Mouse (Mus musculus): Measurements from ENCODE around the gene Chrd. TPM values are rescaled to one million over a fixed set of nuclear protein-coding genes. Genes with fewer than 3 reads are reported as not detected.

Chrd gene
- polyA plus RNA-seq, 1 experiment from 2014 or later: 4.5 TPM

DNA sequence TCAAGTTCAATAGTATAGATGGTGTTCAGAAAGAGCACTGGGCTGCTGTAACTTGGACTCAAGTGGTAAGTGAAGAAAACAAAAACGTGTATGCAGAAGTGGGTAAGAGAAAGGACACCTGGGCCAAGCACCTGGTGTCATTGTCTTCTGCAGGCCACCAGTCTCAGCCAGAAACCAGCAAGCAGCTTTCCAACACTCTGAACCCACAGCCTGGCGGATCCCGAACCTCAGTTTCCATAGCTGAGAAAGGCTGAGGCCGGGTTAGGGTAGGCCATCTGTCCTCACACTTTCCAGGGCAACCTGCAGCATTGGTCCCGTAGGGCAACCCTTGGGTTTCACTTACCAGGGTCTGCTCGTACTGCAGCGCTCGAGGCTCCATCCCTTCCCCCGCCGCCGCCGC, 17.4 kb upstream of the Chrd start:
- Histone ChIP-seq H3K27ac (ENCODE audit: low read length) (peak overlapping the region; percentile 96), H3K4me2 (replicated peaks; ENCODE audit: low read depth, low read length) (peak overlapping the region; percentile 93), H3K9me3 (ENCODE audit: control insufficient read depth, low read depth, low read length) (no peaks in the 10 kb centered on the region), H3K36me3 (ENCODE audit: control insufficient read depth, insufficient read depth, low read length) (no peaks in the 10 kb centered on the region), H3K9ac (replicated peaks; ENCODE audit: low read depth, low read length) (peak overlapping the region; percentile 56), H3K27me3 (ENCODE audit: control insufficient read depth, insufficient read depth, low read length) (no peaks in the 10 kb centered on the region), H3K4me1 (ENCODE audit: control insufficient read depth, insufficient read depth, low read length) (peaks cover 24% of the 10 kb centered on the region; the same call in 1 of the 2 replicates), H3K4me3 (ENCODE audit: low read depth, low read length) (peak overlapping the region; percentile 58)
- no peak for ATAC-seq (ENCODE audit: insufficient number of reproducible peaks, insufficient read depth, low FRiP score, low read depth)
- 2% methylated on average over 12 of the region's 12 CpGs for WGBS

DNA sequence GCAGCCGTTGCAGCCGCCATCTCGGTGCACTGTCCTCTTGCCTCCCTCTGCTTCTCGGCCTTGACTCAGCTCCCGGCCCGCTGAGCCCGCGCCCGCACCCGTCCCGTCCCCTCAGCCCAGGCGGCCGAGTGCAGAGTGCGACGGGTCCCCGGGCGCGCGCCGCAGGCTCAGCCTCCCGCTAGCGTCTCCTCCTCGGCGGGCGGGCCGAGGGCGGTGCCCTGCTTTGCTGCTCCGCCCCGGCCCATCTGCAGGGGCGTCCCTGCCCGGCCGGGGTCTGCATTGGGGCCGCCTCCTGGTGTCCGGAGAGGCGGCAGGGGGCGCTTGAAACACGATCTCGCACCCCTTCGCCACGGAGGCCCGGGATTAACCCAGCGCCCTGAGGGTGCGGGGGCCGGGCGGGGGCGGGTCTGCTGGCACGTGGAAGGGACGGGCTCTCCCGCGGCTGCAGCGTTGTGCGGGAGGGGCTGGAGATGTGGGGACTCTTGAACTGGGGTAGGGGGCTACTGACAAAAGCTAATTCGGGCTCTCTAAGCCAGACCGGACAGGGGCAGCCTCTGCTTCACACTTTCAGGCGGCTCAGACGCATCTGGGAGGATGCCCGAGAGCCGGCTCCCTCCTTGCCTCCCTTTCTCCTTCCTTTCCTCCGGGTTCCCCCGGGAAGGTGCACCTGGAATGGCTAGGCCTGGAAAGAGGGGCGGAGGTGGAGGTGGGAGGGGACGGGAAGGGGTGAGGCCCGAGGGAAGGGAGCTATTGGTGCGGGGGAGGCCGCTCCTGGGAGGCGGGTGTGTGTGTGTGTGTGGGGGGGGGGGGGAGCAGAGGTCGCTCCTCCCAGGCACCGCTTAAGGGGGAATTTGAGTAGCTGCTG, 16.7 kb upstream of the Chrd start:
- Histone ChIP-seq H3K4me3 (ENCODE audit: low read depth, low read length) (peak overlapping the region; percentile 58), H3K36me3 (ENCODE audit: control insufficient read depth, insufficient read depth, low read length) (no peaks in the 10 kb centered on the region)
- peak; percentile 86 for ATAC-seq (ENCODE audit: insufficient number of reproducible peaks, insufficient read depth, low FRiP score, low read depth)

DNA sequence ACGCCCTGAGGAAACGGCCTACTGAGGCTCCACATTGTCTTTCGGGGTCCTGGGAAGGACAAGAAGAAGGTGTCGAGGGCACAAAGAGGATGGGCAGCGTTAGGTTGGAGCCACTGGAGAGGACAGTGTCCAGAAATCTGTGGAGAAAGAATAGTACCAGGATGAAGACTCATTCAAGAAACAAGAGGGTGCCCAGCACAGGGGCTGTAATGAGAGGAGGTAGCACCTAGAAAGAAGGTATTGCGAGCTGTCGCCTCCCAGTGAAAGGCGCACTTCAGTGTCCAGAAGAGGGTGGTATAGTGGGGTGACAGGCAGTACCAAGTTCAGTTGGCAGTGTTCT, 16.1 kb upstream of the Chrd start:
- peak overlapping the region; percentile 93 for H3K4me2 ChIP-seq (replicated peaks; ENCODE audit: low read depth, low read length)
- H3K4me1 ChIP-seq (ENCODE audit: control insufficient read depth, insufficient read depth, low read length): peaks cover 24% of the 10 kb centered on the region; the same call in 1 of the 2 replicates
- 0 out of 2 replicates have a peak, but pooled peaks cover 4% of the 10 kb centered on the region for H3K36me3 ChIP-seq (ENCODE audit: control insufficient read depth, insufficient read depth, low read length)
- peak overlapping the region; percentile 56 for H3K9ac ChIP-seq (replicated peaks; ENCODE audit: low read depth, low read length)
- peak overlapping the region; percentile 58 for H3K4me3 ChIP-seq (ENCODE audit: low read depth, low read length)
- no peaks in the 10 kb centered on the region for H3K9me3 ChIP-seq (ENCODE audit: control insufficient read depth, low read depth, low read length)
- under 1% methylated on average over 8 of the region's 8 CpGs for WGBS
- ATAC-seq (ENCODE audit: insufficient number of reproducible peaks, insufficient read depth, low FRiP score, low read depth): no peak
- H3K27ac ChIP-seq (ENCODE audit: low read length): peak overlapping the region; percentile 96
- H3K27me3 ChIP-seq (ENCODE audit: control insufficient read depth, insufficient read depth, low read length): no peaks in the 10 kb centered on the region

More for the DNA sequence above, 16.7 kb upstream of the Chrd start:
- H3K27ac ChIP-seq (ENCODE audit: low read length): peak overlapping the region; percentile 96
- H3K27me3 ChIP-seq (ENCODE audit: control insufficient read depth, insufficient read depth, low read length): no peaks in the 10 kb centered on the region
- H3K4me2 ChIP-seq (replicated peaks; ENCODE audit: low read depth, low read length): peak overlapping the region; percentile 93
- peaks cover 24% of the 10 kb centered on the region; the same call in 1 of the 2 replicates for H3K4me1 ChIP-seq (ENCODE audit: control insufficient read depth, insufficient read depth, low read length)
- H3K9me3 ChIP-seq (ENCODE audit: control insufficient read depth, low read depth, low read length): no peaks in the 10 kb centered on the region
- H3K9ac ChIP-seq (replicated peaks; ENCODE audit: low read depth, low read length): peak overlapping the region; percentile 56
- under 1% methylated on average over 67 of the region's 68 CpGs for WGBS

DNA sequence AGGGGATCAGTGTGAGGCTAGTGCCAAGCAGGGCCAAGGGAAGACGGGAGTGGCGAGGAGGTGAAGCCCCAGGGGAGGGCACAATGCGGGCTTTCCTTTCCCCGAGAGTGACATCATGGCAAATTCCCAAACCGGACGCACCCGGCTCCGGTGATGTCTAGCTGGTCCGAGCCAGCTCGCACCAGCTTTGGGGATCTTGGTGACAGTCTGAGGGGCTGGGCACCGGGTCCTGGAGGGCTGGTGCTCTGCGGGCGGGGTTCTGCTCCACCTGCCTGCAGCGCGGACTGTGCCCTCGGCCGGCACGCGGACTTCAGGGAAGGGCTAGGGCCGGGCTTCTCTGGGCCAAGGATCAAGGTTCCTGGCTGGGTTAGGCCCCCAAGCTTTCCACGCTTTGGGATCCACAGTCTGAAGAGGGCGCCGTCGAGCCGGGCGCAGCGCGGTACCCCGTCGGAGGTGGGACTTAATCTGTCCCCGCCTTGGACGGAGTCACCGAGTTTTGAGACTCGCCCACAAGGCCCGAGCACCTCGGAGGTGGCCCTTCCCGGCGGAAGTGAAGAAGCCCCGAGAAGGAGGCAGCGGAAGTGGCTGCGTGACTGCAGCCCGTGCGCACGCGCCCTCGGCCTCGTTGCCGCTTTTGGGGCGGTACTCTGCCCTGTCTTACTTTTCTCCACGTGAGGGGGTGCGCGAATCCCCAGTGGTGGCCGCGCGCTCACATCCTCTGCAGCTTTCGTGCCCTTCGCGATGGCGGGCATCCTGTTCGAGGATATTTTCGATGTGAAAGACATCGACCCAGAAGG, 15.5 kb upstream of the Chrd start, which contains the start of the genes Polr2h and Clcn2:
Gene Polr2h (plus strand): TSS at position 485 of the 797 bp plus-strand sequence.
Gene Clcn2 (minus strand): TSS at position 566 of the 797 bp plus-strand sequence.
- Histone ChIP-seq H3K4me1 (ENCODE audit: control insufficient read depth, insufficient read depth, low read length) (peaks cover 24% of the 10 kb centered on the region; the same call in 1 of the 2 replicates), H3K9me3 (ENCODE audit: control insufficient read depth, low read depth, low read length) (no peaks in the 10 kb centered on the region), H3K4me2 (replicated peaks; ENCODE audit: low read depth, low read length) (peak within 1 kb of the TSS; percentile 93), H3K4me3 (ENCODE audit: low read depth, low read length) (peak within 1 kb of the TSS; percentile 58), H3K27me3 (ENCODE audit: control insufficient read depth, insufficient read depth, low read length) (no peaks in the 10 kb centered on the region), H3K9ac (replicated peaks; ENCODE audit: low read depth, low read length) (peak within 1 kb of the TSS; percentile 56), H3K36me3 (ENCODE audit: control insufficient read depth, insufficient read depth, low read length) (0 out of 2 replicates have a peak, but pooled peaks cover 4% of the 10 kb centered on the region), H3K27ac (ENCODE audit: low read length) (peak within 1 kb of the TSS; percentile 96)
- ATAC-seq (ENCODE audit: insufficient number of reproducible peaks, insufficient read depth, low FRiP score, low read depth): peak; percentile 82
- WGBS: under 1% methylated on average over 62 of the region's 62 CpGs

DNA sequence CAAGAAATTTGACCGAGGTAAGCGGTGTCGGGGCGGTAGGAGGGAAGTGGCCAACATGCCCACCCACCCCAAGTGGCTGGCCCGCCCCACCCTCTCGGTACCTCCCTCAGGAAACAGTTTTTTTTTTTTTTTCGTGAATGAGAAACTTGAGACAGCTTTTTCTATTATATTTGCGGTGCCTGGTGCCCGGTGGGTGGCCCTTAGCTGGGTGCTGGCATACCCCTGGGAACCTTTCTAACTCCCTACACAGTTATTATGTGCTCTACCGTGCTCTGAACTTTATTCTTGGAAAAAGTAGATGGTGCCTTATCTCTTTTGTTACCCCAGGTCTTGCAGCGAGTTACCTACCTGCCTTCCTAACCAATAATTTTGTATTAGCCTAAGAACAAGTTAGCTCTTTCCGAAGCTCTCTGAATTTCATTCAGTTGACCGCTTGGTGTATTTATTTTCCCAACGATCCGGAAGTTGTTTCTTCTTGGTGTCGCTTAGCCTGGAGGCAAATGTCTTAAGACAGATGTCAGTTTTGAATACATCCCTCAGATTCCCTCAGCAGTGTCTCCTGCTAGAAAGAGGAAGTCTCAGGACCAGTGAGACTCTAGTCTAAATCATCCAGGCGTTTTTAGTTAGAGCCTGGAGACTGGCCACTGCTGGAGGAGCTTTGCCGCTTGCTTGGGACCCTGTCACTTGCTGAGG, 14.8 kb upstream of the Chrd start:
- peak overlapping the region; percentile 15 for H3K9ac ChIP-seq (replicated peaks; ENCODE audit: low read depth, low read length)
- H3K27ac ChIP-seq (ENCODE audit: low read length): peak overlapping the region; percentile 96
- peak overlapping the region; percentile 58 for H3K4me3 ChIP-seq (ENCODE audit: low read depth, low read length)
- peak; percentile 25 for ATAC-seq (ENCODE audit: insufficient number of reproducible peaks, insufficient read depth, low FRiP score, low read depth)
- H3K4me2 ChIP-seq (replicated peaks; ENCODE audit: low read depth, low read length): peak overlapping the region; percentile 93
- H3K9me3 ChIP-seq (ENCODE audit: control insufficient read depth, low read depth, low read length): no peaks in the 10 kb centered on the region
- peaks cover 24% of the 10 kb centered on the region; the same call in 1 of the 2 replicates for H3K4me1 ChIP-seq (ENCODE audit: control insufficient read depth, insufficient read depth, low read length)
- no peaks in the 10 kb centered on the region for H3K27me3 ChIP-seq (ENCODE audit: control insufficient read depth, insufficient read depth, low read length)
- 1% methylated on average over 17 of the region's 18 CpGs for WGBS
- H3K36me3 ChIP-seq (ENCODE audit: control insufficient read depth, insufficient read depth, low read length): 0 out of 2 replicates have a peak, but pooled peaks cover 4% of the 10 kb centered on the region

DNA sequence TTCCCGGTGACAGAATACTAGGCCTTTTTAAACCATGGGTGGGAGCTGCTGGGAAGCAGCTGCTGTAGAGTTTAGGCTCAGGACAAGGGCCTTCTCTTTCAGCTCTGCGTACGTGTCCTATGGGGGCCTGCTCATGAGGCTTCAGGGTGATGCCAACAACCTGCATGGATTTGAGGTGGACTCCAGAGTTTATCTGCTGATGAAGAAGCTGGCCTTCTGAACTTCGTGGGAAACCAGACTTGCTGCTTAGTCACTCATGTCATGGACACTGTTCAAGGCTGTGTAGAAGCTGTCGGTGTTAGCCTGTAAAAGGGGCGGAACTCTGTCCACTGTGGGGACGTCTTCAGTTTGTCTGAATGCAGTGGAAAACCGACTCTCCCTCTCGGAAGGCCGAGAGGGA, 11.1 kb upstream of the Chrd start:
- ATAC-seq (ENCODE audit: insufficient number of reproducible peaks, insufficient read depth, low FRiP score, low read depth): no peak
- no peaks in the 10 kb centered on the region for H3K9me3 ChIP-seq (ENCODE audit: control insufficient read depth, low read depth, low read length)

DNA sequence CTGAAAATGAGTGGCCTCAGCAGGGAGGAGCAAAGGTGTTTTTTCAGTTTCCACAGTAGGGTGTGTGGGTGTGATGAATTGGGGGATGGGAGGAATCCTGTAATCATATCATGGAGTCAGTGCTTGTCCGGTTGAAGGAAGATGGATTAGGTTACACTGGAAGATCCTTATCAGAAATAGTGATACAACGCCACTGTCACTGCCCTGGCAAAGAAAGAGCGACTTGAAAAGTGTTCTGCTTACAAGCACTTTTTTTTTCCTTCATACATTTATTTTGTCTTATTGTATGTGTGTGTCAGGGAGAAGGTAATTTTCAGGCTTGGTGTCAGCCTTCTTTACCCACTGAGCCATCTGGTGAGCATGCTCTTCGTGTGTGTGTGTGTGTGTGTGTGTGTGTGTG, 10.2 kb upstream of the Chrd start:
- Histone ChIP-seq H3K9me3 (ENCODE audit: control insufficient read depth, low read depth, low read length) (no peaks in the 10 kb centered on the region), H3K4me3 (ENCODE audit: low read depth, low read length) (no peak overlapping the region), H3K9ac (replicated peaks; ENCODE audit: low read depth, low read length) (no peak overlapping the region), H3K4me1 (ENCODE audit: control insufficient read depth, insufficient read depth, low read length) (peaks cover 6% of the 10 kb centered on the region; the same call in 1 of the 2 replicates), H3K27ac (ENCODE audit: low read length) (no peak overlapping the region), H3K4me2 (replicated peaks; ENCODE audit: low read depth, low read length) (no peak overlapping the region), H3K36me3 (ENCODE audit: control insufficient read depth, insufficient read depth, low read length) (0 out of 2 replicates have a peak, but pooled peaks cover 4% of the 10 kb centered on the region), H3K27me3 (ENCODE audit: control insufficient read depth, insufficient read depth, low read length) (no peaks in the 10 kb centered on the region)
- 50% methylated on average over 4 of the region's 4 CpGs for WGBS
- no peak for ATAC-seq (ENCODE audit: insufficient number of reproducible peaks, insufficient read depth, low FRiP score, low read depth)

More for the DNA sequence above, 11.1 kb upstream of the Chrd start:
- H3K36me3 ChIP-seq (ENCODE audit: control insufficient read depth, insufficient read depth, low read length): 0 out of 2 replicates have a peak, but pooled peaks cover 4% of the 10 kb centered on the region
- no peak overlapping the region for H3K4me2 ChIP-seq (replicated peaks; ENCODE audit: low read depth, low read length)
- H3K27me3 ChIP-seq (ENCODE audit: control insufficient read depth, insufficient read depth, low read length): no peaks in the 10 kb centered on the region
- peaks cover 6% of the 10 kb centered on the region; the same call in 1 of the 2 replicates for H3K4me1 ChIP-seq (ENCODE audit: control insufficient read depth, insufficient read depth, low read length)
- H3K9ac ChIP-seq (replicated peaks; ENCODE audit: low read depth, low read length): no peak overlapping the region
- WGBS: 86% methylated on average over 10 of the region's 10 CpGs
- no peak overlapping the region for H3K4me3 ChIP-seq (ENCODE audit: low read depth, low read length)
- no peak overlapping the region for H3K27ac ChIP-seq (ENCODE audit: low read length)
